Mouse (Mus musculus): Measurements from ENCODE around the gene Phlpp2. TPM values are rescaled to one million over a fixed set of nuclear protein-coding genes. Genes with fewer than 3 reads are reported as not detected.

Gene Phlpp2
- total and polyA plus RNA-seq, 3 experiments, result 3.7 to 15.0 (median 6.5) TPM

DNA sequence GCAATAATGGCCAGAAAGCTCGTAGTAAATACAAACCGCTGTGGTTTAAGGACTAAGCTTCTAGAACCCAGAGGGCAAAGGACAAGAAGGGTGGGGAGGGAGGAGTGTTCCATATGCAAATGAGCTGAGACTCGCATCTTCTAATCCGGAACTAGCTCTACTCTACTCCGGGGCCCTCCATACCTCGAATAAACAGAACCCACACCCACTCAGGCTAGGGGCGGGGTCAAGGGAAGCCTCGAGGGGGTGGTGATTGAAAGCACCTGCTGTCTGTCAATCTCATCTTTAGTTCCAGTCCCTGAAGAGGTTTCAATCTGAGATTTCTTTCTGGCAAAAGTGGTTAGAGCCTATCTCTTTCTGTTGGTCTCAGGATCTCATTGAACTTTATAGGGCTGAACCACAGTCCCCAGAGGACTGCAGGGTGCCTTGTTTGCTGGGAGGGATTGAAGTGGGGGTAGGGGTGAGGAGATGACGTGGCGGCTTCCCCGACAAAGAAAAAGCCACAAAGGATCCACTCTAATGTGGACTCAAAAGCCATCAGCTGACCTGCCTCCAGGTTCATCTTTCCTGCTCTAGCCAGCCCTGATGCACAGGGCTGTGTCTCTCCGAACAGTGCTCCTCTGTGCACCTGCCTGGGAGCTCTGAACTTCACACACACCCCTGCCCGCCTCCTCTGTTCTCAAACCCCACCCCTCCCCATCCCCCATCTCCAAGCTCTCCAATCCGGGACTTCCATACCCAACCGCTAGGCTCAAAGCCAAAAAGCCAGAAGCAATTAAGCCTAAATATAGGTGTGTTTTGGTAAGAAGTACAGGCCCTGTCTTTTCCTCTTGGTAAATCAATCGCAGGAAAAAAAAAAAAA is 89.1 kb downstream of the Phlpp2 start:
- H3K27me3 ChIP-seq (ENCODE audit: insufficient read depth, low read length), result peaks cover 2% of the 10 kb centered on the region; the same call in 1 of the 2 replicates
- no peaks in the 10 kb centered on the region for H3K36me3 ChIP-seq (replicated peaks)
- DNase-seq (ENCODE audit: low spot score), result peak; percentile 22
- peaks cover 12% of the 10 kb centered on the region for H3K4me1 ChIP-seq (ENCODE audit: insufficient read depth, low read depth, low read length)
- H3K9me3 ChIP-seq (replicated peaks), result no peaks in the 10 kb centered on the region
- TF ChIP-seq POLR2AphosphoS5 (IDR thresholded peaks at IDR 0.05; ENCODE audit: insufficient replicate concordance, low read depth, low read length) (no peak), GATA1 (IDR thresholded peaks at IDR 0.05; ENCODE audit: borderline replicate concordance, low read length) (no peak)
- ATAC-seq (ENCODE audit: extremely low read depth, insufficient number of reproducible peaks, low FRiP score, poor library complexity, severe bottlenecking), result peak; percentile 82
- H3K4me3 ChIP-seq (ENCODE audit: low read depth, low read length), result no peak overlapping the region

DNA sequence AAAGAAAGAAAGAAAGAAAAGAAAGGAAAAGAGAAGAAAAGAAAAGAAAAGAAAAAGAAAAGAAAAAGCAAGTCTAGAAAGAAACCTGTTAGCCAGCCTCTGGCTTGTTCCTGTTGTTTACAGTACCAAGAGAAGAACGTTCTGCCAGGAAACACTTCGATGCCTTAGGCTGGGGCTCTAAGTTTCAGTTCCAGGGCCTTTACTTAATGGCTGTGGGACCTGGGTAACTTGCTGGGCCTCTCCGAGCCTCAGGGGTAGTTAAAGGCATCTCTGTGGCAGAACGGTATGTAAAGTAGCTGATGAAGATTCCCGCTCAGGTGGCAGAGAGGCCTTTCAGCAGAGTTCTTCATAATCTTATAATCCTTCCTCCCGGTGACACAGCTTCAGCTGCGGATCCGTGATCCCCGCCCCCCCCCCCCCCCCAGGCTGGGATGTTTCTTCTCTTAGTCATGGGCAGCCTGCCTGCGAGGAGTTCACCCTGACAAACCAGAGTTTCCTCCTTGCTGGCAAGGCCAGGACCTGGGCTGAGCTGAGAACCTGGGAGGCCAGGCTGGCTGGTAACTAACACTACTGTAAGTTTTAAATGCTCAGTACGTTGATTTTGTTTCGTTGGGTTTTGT is 89.8 kb downstream of the Phlpp2 start:
- no peak overlapping the region for H3K4me3 ChIP-seq (ENCODE audit: low read depth, low read length)

DNA sequence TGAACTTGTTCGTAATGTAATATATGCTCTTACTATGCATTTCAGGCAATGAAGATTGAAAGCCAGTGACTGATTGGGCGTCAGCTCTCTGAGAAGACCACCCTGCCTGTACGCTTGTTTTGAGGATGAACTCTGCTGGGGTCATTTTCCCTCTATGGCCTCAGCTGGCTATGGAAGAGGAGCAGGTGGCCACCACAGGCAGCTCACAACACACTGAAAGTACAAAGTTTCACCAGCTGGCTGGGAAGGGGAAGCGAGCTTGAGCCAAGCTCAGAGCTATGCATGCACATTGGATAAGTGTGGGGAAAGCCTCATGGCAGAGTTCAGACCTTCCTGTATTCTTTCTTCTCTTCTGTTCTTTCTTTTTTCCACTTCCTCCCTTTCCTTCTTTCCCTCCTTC is 90.8 kb downstream of the Phlpp2 start:
- Histone ChIP-seq H3K36me3 (replicated peaks) (no peaks in the 10 kb centered on the region), H3K27me3 (ENCODE audit: insufficient read depth, low read length) (peaks cover 6% of the 10 kb centered on the region; the same call in 1 of the 2 replicates), H3K4me1 (ENCODE audit: insufficient read depth, low read depth, low read length) (peaks cover 12% of the 10 kb centered on the region), H3K9me3 (replicated peaks) (no peaks in the 10 kb centered on the region), H3K4me3 (ENCODE audit: low read depth, low read length) (no peak overlapping the region)
- TF ChIP-seq TAL1 (conservative IDR thresholded peaks at IDR 0.05; ENCODE audit: low read depth, low read length), result no peak
- DNase-seq (ENCODE audit: low spot score) (no peak), ATAC-seq (ENCODE audit: extremely low read depth, insufficient number of reproducible peaks, low FRiP score, poor library complexity, severe bottlenecking) (no peak)

More for the DNA sequence above, 89.8 kb downstream of the Phlpp2 start:
- ATAC-seq (ENCODE audit: extremely low read depth, insufficient number of reproducible peaks, low FRiP score, poor library complexity, severe bottlenecking) (no peak), DNase-seq (ENCODE audit: low spot score) (no peak)
- Histone ChIP-seq H3K27me3 (ENCODE audit: insufficient read depth, low read length) (peaks cover under 1% of the 10 kb centered on the region; the same call in 1 of the 2 replicates), H3K36me3 (replicated peaks) (no peaks in the 10 kb centered on the region), H3K4me1 (ENCODE audit: insufficient read depth, low read depth, low read length) (peaks cover 12% of the 10 kb centered on the region), H3K9me3 (replicated peaks) (no peaks in the 10 kb centered on the region)
- TF ChIP-seq POLR2AphosphoS5 (IDR thresholded peaks at IDR 0.05; ENCODE audit: insufficient replicate concordance, low read depth, low read length) (no peak), CTCF (IDR thresholded peaks at IDR 0.05; ENCODE audit: low read depth, low read length) (no peak), GATA2 (IDR thresholded peaks at IDR 0.05; ENCODE audit: borderline replicate concordance, low read depth, low read length) (no peak), GATA1 (IDR thresholded peaks at IDR 0.05; ENCODE audit: borderline replicate concordance, low read length) (no peak), TAL1 (conservative IDR thresholded peaks at IDR 0.05; ENCODE audit: low read depth, low read length) (no peak)

- ATAC-seq (ENCODE audit: extremely low read depth, insufficient number of reproducible peaks, low FRiP score, poor library complexity, severe bottlenecking) (no peak), DNase-seq (ENCODE audit: low spot score) (no peak)
- H3K36me3 ChIP-seq (replicated peaks), result no peaks in the 10 kb centered on the region
- H3K9me3 ChIP-seq (replicated peaks), result no peaks in the 10 kb centered on the region
- H3K4me3 ChIP-seq (ENCODE audit: low read depth, low read length), result no peak within 1 kb of the TSS
- peaks cover 12% of the 10 kb centered on the region for H3K4me1 ChIP-seq (ENCODE audit: insufficient read depth, low read depth, low read length)
- TF ChIP-seq GATA2 (IDR thresholded peaks at IDR 0.05; ENCODE audit: borderline replicate concordance, low read depth, low read length) (no peak), POLR2AphosphoS5 (IDR thresholded peaks at IDR 0.05; ENCODE audit: insufficient replicate concordance, low read depth, low read length) (no peak), CTCF (IDR thresholded peaks at IDR 0.05; ENCODE audit: low read depth, low read length) (no peak), TAL1 (conservative IDR thresholded peaks at IDR 0.05; ENCODE audit: low read depth, low read length) (no peak), GATA1 (IDR thresholded peaks at IDR 0.05; ENCODE audit: borderline replicate concordance, low read length) (no peak)
- peaks cover 6% of the 10 kb centered on the region; the same call in 1 of the 2 replicates for H3K27me3 ChIP-seq (ENCODE audit: insufficient read depth, low read length)
Observed at GRCm38 (mm10) chr8:109961693-109962367, 93.5 kb downstream of the Phlpp2 start, which contains the start of gene Marveld3. TSS of gene Marveld3 (minus strand) at chr8:109962203.

DNA sequence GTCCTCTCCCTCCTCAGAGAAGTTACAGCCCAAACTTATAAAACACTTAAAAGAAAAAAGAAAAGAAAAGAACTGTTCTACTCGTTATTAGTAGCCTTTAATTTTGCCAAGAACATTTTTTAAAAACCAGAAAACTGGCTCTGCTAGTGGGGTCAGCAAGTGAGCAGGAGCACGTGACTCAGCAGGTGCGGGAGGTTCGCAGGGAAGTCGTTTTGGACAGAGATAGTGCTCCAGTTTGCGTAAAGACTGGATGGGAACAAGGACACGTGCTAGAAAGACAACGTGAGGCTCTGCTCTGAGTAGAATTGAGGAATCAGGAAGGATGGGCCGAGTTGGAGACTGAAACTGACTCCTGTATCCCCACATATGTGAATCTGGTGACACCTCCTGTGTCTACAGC is 94.6 kb downstream of the Phlpp2 start:
- Histone ChIP-seq H3K36me3 (replicated peaks) (no peaks in the 10 kb centered on the region), H3K4me3 (ENCODE audit: low read depth, low read length) (no peak overlapping the region)
- DNase-seq (ENCODE audit: low spot score), result no peak

GRCm38 (mm10) chr8:109963421-109963820 is 95.1 kb downstream of the Phlpp2 start:
- Histone ChIP-seq H3K36me3 (replicated peaks) (no peaks in the 10 kb centered on the region), H3K4me3 (ENCODE audit: low read depth, low read length) (no peak overlapping the region), H3K27me3 (ENCODE audit: insufficient read depth, low read length) (peaks cover 10% of the 10 kb centered on the region; the same call in 1 of the 2 replicates), H3K9me3 (replicated peaks) (no peaks in the 10 kb centered on the region), H3K4me1 (ENCODE audit: insufficient read depth, low read depth, low read length) (no peaks in the 10 kb centered on the region)
- no peak for DNase-seq (ENCODE audit: low spot score)
- TF ChIP-seq GATA1 (IDR thresholded peaks at IDR 0.05; ENCODE audit: borderline replicate concordance, low read length) (no peak), POLR2AphosphoS5 (IDR thresholded peaks at IDR 0.05; ENCODE audit: insufficient replicate concordance, low read depth, low read length) (no peak), TAL1 (conservative IDR thresholded peaks at IDR 0.05; ENCODE audit: low read depth, low read length) (no peak), GATA2 (IDR thresholded peaks at IDR 0.05; ENCODE audit: borderline replicate concordance, low read depth, low read length) (no peak), CTCF (IDR thresholded peaks at IDR 0.05; ENCODE audit: low read depth, low read length) (no peak)
- no peak for ATAC-seq (ENCODE audit: extremely low read depth, insufficient number of reproducible peaks, low FRiP score, poor library complexity, severe bottlenecking)

More for the DNA sequence above, 94.6 kb downstream of the Phlpp2 start:
- TF ChIP-seq GATA1 (IDR thresholded peaks at IDR 0.05; ENCODE audit: borderline replicate concordance, low read length) (no peak), CTCF (IDR thresholded peaks at IDR 0.05; ENCODE audit: low read depth, low read length) (no peak), POLR2AphosphoS5 (IDR thresholded peaks at IDR 0.05; ENCODE audit: insufficient replicate concordance, low read depth, low read length) (no peak), TAL1 (conservative IDR thresholded peaks at IDR 0.05; ENCODE audit: low read depth, low read length) (no peak), GATA2 (IDR thresholded peaks at IDR 0.05; ENCODE audit: borderline replicate concordance, low read depth, low read length) (no peak)
- no peak for ATAC-seq (ENCODE audit: extremely low read depth, insufficient number of reproducible peaks, low FRiP score, poor library complexity, severe bottlenecking)
- peaks cover 8% of the 10 kb centered on the region; the same call in 1 of the 2 replicates for H3K27me3 ChIP-seq (ENCODE audit: insufficient read depth, low read length)
- peaks cover 3% of the 10 kb centered on the region; the same call in 1 of the 2 replicates for H3K4me1 ChIP-seq (ENCODE audit: insufficient read depth, low read depth, low read length)
- no peaks in the 10 kb centered on the region for H3K9me3 ChIP-seq (replicated peaks)
